Mouse (Mus musculus) CH12.LX (cell line): ENCODE measurements around the gene Themis3.

ENCODE experiments used
- CHD2 ChIP-seq: IDR thresholded peaks from 2 replicates; pipeline ENCODE4 v1.6.1; 2011; ENCODE audit warnings: low read length, improper control_type of control experiment
- CTCF ChIP-seq, 2 experiments: IDR thresholded peaks in 1 of 2; conservative IDR thresholded peaks in 1 of 2; 2 replicates each; pipeline ENCODE4 v1.5.1; 2011 to 2012; ENCODE audit warnings: low read depth in 2 of 2, low read length in 2 of 2, improper control_type of control experiment in 1 of 2, inconsistent platforms in 1 of 2, mild to moderate bottlenecking in 1 of 2, moderate library complexity in 1 of 2
- E2F4 ChIP-seq: IDR thresholded peaks from 2 replicates; pipeline ENCODE4 v1.6.1; 2011; ENCODE audit warnings: low read depth, low read length, improper control_type of control experiment; ENCODE audit not compliant: insufficient replicate concordance
- EP300 ChIP-seq: IDR thresholded peaks from 2 replicates; pipeline ENCODE4 v1.6.1; 2011; ENCODE audit warnings: low read length, improper control_type of control experiment
- HCFC1 ChIP-seq: IDR thresholded peaks from 2 replicates; pipeline ENCODE4 v1.6.1; 2012; ENCODE audit warnings: low read depth, mild to moderate bottlenecking, inconsistent platforms, low read length, improper control_type of control experiment
- MAFK ChIP-seq: IDR thresholded peaks from 2 replicates; pipeline ENCODE4 v1.6.1; 2011; ENCODE audit warnings: low read length, improper control_type of control experiment; ENCODE audit not compliant: insufficient replicate concordance
- MAZ ChIP-seq: IDR thresholded peaks from 2 replicates; pipeline ENCODE4 v1.6.1; 2012; ENCODE audit warnings: low read depth, mild to moderate bottlenecking, inconsistent platforms, low read length, improper control_type of control experiment, moderate library complexity
- MYC ChIP-seq: IDR thresholded peaks from 2 replicates; pipeline ENCODE4 v1.6.1; 2011; ENCODE audit warnings: low read depth, mild to moderate bottlenecking, improper control_type of control experiment, low read length
- NRF1 ChIP-seq: IDR thresholded peaks from 2 replicates; pipeline ENCODE4 v1.6.1; 2014; ENCODE audit warnings: low read depth, mild to moderate bottlenecking, inconsistent platforms, low read length, improper control_type of control experiment, moderate library complexity
- POLR2A ChIP-seq: IDR thresholded peaks from 2 replicates; pipeline ENCODE4 v1.6.1; 2011; ENCODE audit warnings: low read depth, mild to moderate bottlenecking, improper control_type of control experiment, low read length
- POLR2AphosphoS2 ChIP-seq: IDR thresholded peaks from 2 replicates; pipeline ENCODE4 v1.6.1; 2011; ENCODE audit warnings: low read depth, low read length, improper control_type of control experiment
- SIN3A ChIP-seq: IDR thresholded peaks from 2 replicates; pipeline ENCODE4 v1.6.1; 2012; ENCODE audit warnings: low read length, improper control_type of control experiment, inconsistent platforms
- TBP ChIP-seq: conservative IDR thresholded peaks from 2 replicates; pipeline ENCODE4 v1.6.1; 2011; ENCODE audit warnings: low read depth, low read length, improper control_type of control experiment
- ZC3H11A ChIP-seq: IDR thresholded peaks from 2 replicates; pipeline ENCODE4 v1.6.1; 2012; ENCODE audit warnings: low read depth, mild to moderate bottlenecking, inconsistent platforms, low read length, improper control_type of control experiment

DNA sequence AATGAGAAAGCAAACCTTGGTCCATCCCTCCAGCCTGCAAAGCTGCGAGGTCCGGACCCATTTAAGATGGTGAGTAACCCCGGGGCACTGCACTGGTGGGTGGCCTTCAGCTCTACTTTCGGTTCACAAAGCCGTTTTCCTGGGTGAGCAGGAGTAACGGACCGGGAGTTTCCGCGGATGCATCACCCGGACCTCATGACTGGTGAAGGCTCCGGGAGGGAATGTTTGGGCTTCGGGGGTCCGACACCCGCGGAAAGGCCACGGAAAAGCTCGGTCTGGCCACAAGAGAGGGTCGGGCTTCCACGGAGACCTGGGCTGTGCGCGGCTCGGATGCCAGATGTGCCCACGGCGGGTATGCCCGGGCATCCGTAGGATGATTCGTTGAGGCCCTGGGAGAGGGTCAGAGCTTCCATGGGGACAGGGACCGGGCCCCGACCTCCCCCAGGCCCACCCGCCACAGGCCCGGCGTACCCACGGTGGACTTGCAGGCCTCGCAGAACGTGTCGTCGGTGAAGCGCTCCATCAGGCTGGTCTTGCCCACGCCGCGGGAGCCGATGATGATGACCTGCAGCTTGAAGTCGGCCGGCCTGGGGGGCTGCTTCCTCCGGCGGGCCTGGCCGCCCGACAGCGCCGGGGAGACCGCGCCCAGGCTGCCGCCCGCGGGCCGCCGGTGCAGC lies 75.4 kb downstream of the Themis3 start:
- TF ChIP-seq POLR2AphosphoS2: no peak
- TF ChIP-seq CTCF (conservative IDR thresholded peaks at IDR 0.05 in 1 of 2, IDR thresholded peaks at IDR 0.05 in 1 of 2; ENCODE audit: low read depth in 2 of 2, low read length in 2 of 2): no peak
- no peak for TF ChIP-seq ZC3H11A
- TF ChIP-seq POLR2A: no peak
- TF ChIP-seq EP300: no peak
- no peak for TF ChIP-seq NRF1
- no peak for TF ChIP-seq MAZ
- TF ChIP-seq MYC: no peak
- TF ChIP-seq SIN3A: no peak
- TF ChIP-seq CHD2: no peak
- TF ChIP-seq TBP: no peak
- no peak for TF ChIP-seq HCFC1
- no peak for TF ChIP-seq E2F4
- no peak for TF ChIP-seq MAFK
